Mouse (Mus musculus) right cerebral cortex, postnatal 4 days (tissue): ENCODE results near the gene Sh3glb1.
A peak's percentile ranks its signal among the peaks of the same experiment; 100 is the strongest.
"Not testable (repeated sequence)": the region's sequence is repeated elsewhere in the genome, so short reads cannot be mapped to it uniquely, and the experiment has no call there.

Source experiments
- DNase-seq: peaks from one replicate; pipeline ENCODE4 v3.0.0-alpha.2; 2022

The Sh3glb1 gene

GRCm38 (mm10) chr3:144719901-144720747 lies at the start of gene Sh3glb1:
Gene Sh3glb1 (minus strand): TSS chr3:144720335.
- peak; percentile 100 for DNase-seq

GRCm38 (mm10) chr3:144765161-144765560 lies 45.0 kb upstream of the Sh3glb1 start:
- DNase-seq: no peak

GRCm38 (mm10) chr3:144761454-144761853 lies 41.3 kb upstream of the Sh3glb1 start:
- no peak for DNase-seq

- no peak for DNase-seq
Measured at GRCm38 (mm10) chr3:144760592-144761309, 40.6 kb upstream of the Sh3glb1 start, which contains the start of gene Clca3a1. Gene Clca3a1 (minus strand): TSS chr3:144760977.

- DNase-seq: no peak
Measured at GRCm38 (mm10) chr3:144759719-144760118, 39.6 kb upstream of the Sh3glb1 start.

- DNase-seq: peak; percentile 37
Measured at GRCm38 (mm10) chr3:144756103-144756502, 36.0 kb upstream of the Sh3glb1 start.

GRCm38 (mm10) chr3:144753120-144753519 lies 33.0 kb upstream of the Sh3glb1 start:
- DNase-seq: no peak

- not testable (repeated sequence) for DNase-seq
Measured at GRCm38 (mm10) chr3:144749062-144749963, 29.2 kb upstream of the Sh3glb1 start.

- not testable (repeated sequence) for DNase-seq
Measured at GRCm38 (mm10) chr3:144747706-144748105, 27.6 kb upstream of the Sh3glb1 start.

GRCm38 (mm10) chr3:144738396-144738795 lies 18.3 kb upstream of the Sh3glb1 start:
- DNase-seq: not testable (repeated sequence)

GRCm38 (mm10) chr3:144736831-144737230 lies 16.7 kb upstream of the Sh3glb1 start:
- peak; percentile 84 for DNase-seq

- peak; percentile 30 for DNase-seq
Measured at GRCm38 (mm10) chr3:144723455-144723854, 3.3 kb upstream of the Sh3glb1 start.

- not testable (repeated sequence) for DNase-seq
Measured at GRCm38 (mm10) chr3:144722566-144722965, 2.4 kb upstream of the Sh3glb1 start.

GRCm38 (mm10) chr3:144721860-144722256 lies 1.7 kb upstream of the Sh3glb1 start:
- DNase-seq: no peak

- DNase-seq: no peak
Measured at GRCm38 (mm10) chr3:144721077-144721859, 1.1 kb upstream of the Sh3glb1 start.

- peak; percentile 55 for DNase-seq
Measured at GRCm38 (mm10) chr3:144719088-144719900, 841 bp downstream of the Sh3glb1 start.

- no peak for DNase-seq
Measured at GRCm38 (mm10) chr3:144718706-144719087, 1.4 kb downstream of the Sh3glb1 start.

GRCm38 (mm10) chr3:144717835-144718234 lies 2.3 kb downstream of the Sh3glb1 start:
- DNase-seq: no peak

GRCm38 (mm10) chr3:144717121-144717520 lies 3.0 kb downstream of the Sh3glb1 start:
- DNase-seq: no peak

GRCm38 (mm10) chr3:144715901-144716300 lies 4.2 kb downstream of the Sh3glb1 start:
- DNase-seq: no peak

- DNase-seq: no peak
Measured at GRCm38 (mm10) chr3:144715033-144715432, 5.1 kb downstream of the Sh3glb1 start.
